Mouse (Mus musculus): ENCODE measurements around the gene Adprhl2.

DNA sequence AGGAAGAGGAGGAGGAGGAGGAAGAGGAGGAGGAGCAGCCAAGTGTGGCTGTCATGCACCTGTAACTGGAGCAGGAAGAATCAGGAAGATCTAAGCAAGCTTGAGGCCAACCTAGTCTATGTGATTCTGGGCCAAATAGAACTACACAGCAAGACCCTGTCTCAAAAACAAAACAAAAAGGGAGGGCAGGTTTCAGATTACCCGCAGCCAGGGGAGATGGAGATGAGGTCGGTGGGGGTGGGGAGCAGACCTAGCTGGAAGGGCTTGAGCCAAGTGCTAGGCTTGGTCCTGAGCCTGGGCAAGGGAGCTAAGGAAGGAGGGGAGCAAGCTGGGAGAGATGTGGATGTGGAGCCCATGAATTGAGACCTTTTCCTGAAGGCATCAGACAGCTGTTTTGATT lies 14.7 kb downstream of the Adprhl2 start:
- TF ChIP-seq POLR2A (IDR thresholded peaks at IDR 0.05; ENCODE audit: borderline replicate concordance, extremely low read depth, low read depth, low read length): no peak
- TF ChIP-seq CTCF (IDR thresholded peaks at IDR 0.05; ENCODE audit: insufficient read depth, low read length): no peak

Measured in lung, adult 2 months (tissue).